18 mouse cellular contexts compared by ENCODE assay signal in the genomic region with DNA sequence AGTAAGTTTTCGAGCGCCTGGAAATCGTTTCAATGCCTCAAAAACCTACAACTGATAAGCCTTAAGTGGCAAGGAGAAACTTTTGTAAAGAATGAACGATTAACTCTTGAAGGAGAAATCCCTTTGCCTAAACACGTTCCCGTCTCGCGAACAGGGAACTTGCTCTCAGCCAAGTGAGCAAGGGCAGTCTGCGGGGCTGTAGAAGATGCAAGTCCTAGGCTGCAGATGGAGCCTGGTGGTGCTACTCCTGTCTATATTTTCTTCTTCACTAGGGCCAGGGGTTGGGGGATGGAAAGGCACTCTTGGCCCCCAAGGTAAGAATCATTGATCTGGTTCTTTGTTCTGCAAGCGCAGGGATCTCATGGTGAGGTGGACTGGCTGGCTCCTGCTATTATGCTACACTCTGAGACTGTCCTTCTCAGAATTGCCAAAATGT.
A peak's percentile ranks its signal among the peaks of the same experiment; 100 is the strongest.
DNase-seq lines count a peak whose midpoint lies in the region; ATAC-seq lines count a peak whose summit lies in the region.
"Had no signal": no experiment of that assay in that cellular context is flagged by ENCODE, and none has a peak within 500 bp of the region (broad histone marks: within the 10 kb centered on the region; RNA-seq: fewer than 3 reads in every experiment).

No protein-coding gene starts in this region.

- H3K27me3 ChIP-seq in hindbrain, embryonic 14.5 days (ENCODE audit: control insufficient read depth, insufficient read depth, low read length), result peaks cover 31% of the 10 kb centered on the region
- peaks cover 48% of the 10 kb centered on the region for H3K27me3 ChIP-seq in hindbrain, embryonic 12.5 days
- peaks cover 52% of the 10 kb centered on the region for H3K27me3 ChIP-seq in midbrain, embryonic 12.5 days
- H3K27me3 ChIP-seq in midbrain, embryonic 13.5 days, result peaks cover 66% of the 10 kb centered on the region
- H3K27me3 ChIP-seq in embryonic facial prominence, embryonic 14.5 days (replicated peaks; ENCODE audit: control insufficient read depth, insufficient read depth, low read length), result peaks cover 75% of the 10 kb centered on the region
- H3K27me3 ChIP-seq in neural tube, embryonic 12.5 days (replicated peaks), result peaks cover 36% of the 10 kb centered on the region

- no peak for ATAC-seq in hindbrain, embryonic 14.5 days (ENCODE audit: low FRiP score)
- ATAC-seq in hindbrain, embryonic 12.5 days (ENCODE audit: low FRiP score), result no peak
- no peak for ATAC-seq in midbrain, embryonic 12.5 days (ENCODE audit: low FRiP score, low read depth)
- ATAC-seq in midbrain, embryonic 13.5 days, result no peak
- ATAC-seq in embryonic facial prominence, embryonic 14.5 days (ENCODE audit: low read depth), result no peak
- no peak for ATAC-seq in neural tube, embryonic 12.5 days (ENCODE audit: low FRiP score, low read depth)
- no peak for ATAC-seq in megakaryocyte progenitor cell, adult 5-6 weeks (replicated peaks; ENCODE audit: poor library complexity)

- no peak overlapping the region for H3K4me2 ChIP-seq in hindbrain, embryonic 14.5 days (replicated peaks)
- H3K4me2 ChIP-seq in hindbrain, embryonic 12.5 days (replicated peaks), result no peak overlapping the region; the same call in 1 of the 2 replicates
- 0 out of 2 replicates have a peak overlapping the region, but pooled peaks have one; percentile 75 for H3K4me2 ChIP-seq in midbrain, embryonic 12.5 days (replicated peaks)
- no peak overlapping the region for H3K4me2 ChIP-seq in midbrain, embryonic 13.5 days (replicated peaks)
- peak overlapping the region; percentile 98; the same call in 1 of the 2 replicates for H3K4me2 ChIP-seq in embryonic facial prominence, embryonic 14.5 days (ENCODE audit: low read depth, low read length)
- 0 out of 2 replicates have a peak overlapping the region, but pooled peaks have one; percentile 0 for H3K4me2 ChIP-seq in neural tube, embryonic 12.5 days (replicated peaks)

- H3K4me1 ChIP-seq in hindbrain, embryonic 14.5 days (replicated peaks; ENCODE audit: control insufficient read depth, insufficient read depth, low read length), result peaks cover 6% of the 10 kb centered on the region; the same call in 1 of the 2 replicates
- H3K4me1 ChIP-seq in hindbrain, embryonic 12.5 days, result peaks cover 13% of the 10 kb centered on the region
- peaks cover 28% of the 10 kb centered on the region for H3K4me1 ChIP-seq in midbrain, embryonic 12.5 days
- H3K4me1 ChIP-seq in midbrain, embryonic 13.5 days (replicated peaks), result peaks cover 28% of the 10 kb centered on the region
- H3K4me1 ChIP-seq in embryonic facial prominence, embryonic 14.5 days (ENCODE audit: control insufficient read depth, insufficient read depth, low read length), result peaks cover 10% of the 10 kb centered on the region; the same call in 1 of the 2 replicates
- H3K4me1 ChIP-seq in neural tube, embryonic 12.5 days, result peaks cover 26% of the 10 kb centered on the region

- no peaks in the 10 kb centered on the region for H3K36me3 ChIP-seq in hindbrain, embryonic 14.5 days (replicated peaks; ENCODE audit: control insufficient read depth, insufficient read depth)
- H3K36me3 ChIP-seq in hindbrain, embryonic 12.5 days, result no peaks in the 10 kb centered on the region
- H3K36me3 ChIP-seq in midbrain, embryonic 12.5 days, result no peaks in the 10 kb centered on the region
- H3K36me3 ChIP-seq in midbrain, embryonic 13.5 days, result no peaks in the 10 kb centered on the region
- H3K36me3 ChIP-seq in embryonic facial prominence, embryonic 14.5 days (ENCODE audit: control insufficient read depth, insufficient read depth, low read length), result no peaks in the 10 kb centered on the region
- H3K36me3 ChIP-seq in neural tube, embryonic 12.5 days, result no peaks in the 10 kb centered on the region
- H3K36me3 ChIP-seq: embryonic facial prominence, embryonic 15.5 days; hindbrain, embryonic 13.5 days; limb, embryonic 12.5 days; neural tube, embryonic 13.5 days had no signal

- H3K9me3 ChIP-seq in hindbrain, embryonic 14.5 days (ENCODE audit: control insufficient read depth, low read length), result no peaks in the 10 kb centered on the region
- H3K9me3 ChIP-seq in hindbrain, embryonic 12.5 days (replicated peaks), result no peaks in the 10 kb centered on the region
- no peaks in the 10 kb centered on the region for H3K9me3 ChIP-seq in midbrain, embryonic 12.5 days
- H3K9me3 ChIP-seq in midbrain, embryonic 13.5 days, result no peaks in the 10 kb centered on the region
- no peaks in the 10 kb centered on the region for H3K9me3 ChIP-seq in embryonic facial prominence, embryonic 14.5 days (ENCODE audit: control insufficient read depth, low read length)
- H3K9me3 ChIP-seq in neural tube, embryonic 12.5 days, result no peaks in the 10 kb centered on the region
- H3K9me3 ChIP-seq: embryonic facial prominence, embryonic 15.5 days; hindbrain, embryonic 13.5 days; limb, embryonic 12.5 days; neural tube, embryonic 13.5 days had no signal

- H3K4me3 ChIP-seq in hindbrain, embryonic 14.5 days (replicated peaks; ENCODE audit: low read length), result no peak overlapping the region
- H3K4me3 ChIP-seq in hindbrain, embryonic 12.5 days, result no peak overlapping the region
- no peak overlapping the region for H3K4me3 ChIP-seq in midbrain, embryonic 12.5 days
- no peak overlapping the region for H3K4me3 ChIP-seq in midbrain, embryonic 13.5 days (replicated peaks)
- H3K4me3 ChIP-seq in embryonic facial prominence, embryonic 14.5 days (ENCODE audit: low read depth, low read length), result 0 out of 2 replicates have a peak overlapping the region, but pooled peaks have one; percentile 69
- no peak overlapping the region for H3K4me3 ChIP-seq in neural tube, embryonic 12.5 days

- no peak overlapping the region for H3K27ac ChIP-seq in hindbrain, embryonic 14.5 days
- H3K27ac ChIP-seq in hindbrain, embryonic 12.5 days, result no peak overlapping the region
- no peak overlapping the region for H3K27ac ChIP-seq in midbrain, embryonic 12.5 days (replicated peaks)
- no peak overlapping the region for H3K27ac ChIP-seq in midbrain, embryonic 13.5 days
- H3K27ac ChIP-seq in embryonic facial prominence, embryonic 14.5 days (replicated peaks; ENCODE audit: low read depth, low read length), result no peak overlapping the region
- no peak overlapping the region for H3K27ac ChIP-seq in neural tube, embryonic 12.5 days
- H3K27ac ChIP-seq: embryonic facial prominence, embryonic 15.5 days; hindbrain, embryonic 13.5 days; limb, embryonic 12.5 days; neural tube, embryonic 13.5 days had no signal

- no peak overlapping the region for H3K9ac ChIP-seq in hindbrain, embryonic 14.5 days
- no peak overlapping the region for H3K9ac ChIP-seq in hindbrain, embryonic 12.5 days
- H3K9ac ChIP-seq in midbrain, embryonic 12.5 days (replicated peaks), result no peak overlapping the region
- no peak overlapping the region for H3K9ac ChIP-seq in midbrain, embryonic 13.5 days (replicated peaks)
- H3K9ac ChIP-seq in embryonic facial prominence, embryonic 14.5 days (ENCODE audit: low read depth, low read length), result no peak overlapping the region
- no peak overlapping the region for H3K9ac ChIP-seq in neural tube, embryonic 12.5 days
- H3K9ac ChIP-seq: embryonic facial prominence, embryonic 15.5 days; hindbrain, embryonic 13.5 days; limb, embryonic 12.5 days; neural tube, embryonic 13.5 days had no signal

- 1% methylated on average over 10 of the region's 10 CpGs for WGBS in hindbrain, embryonic 14.5 days
- 3% methylated on average over 10 of the region's 10 CpGs for WGBS in hindbrain, embryonic 12.5 days
- WGBS in midbrain, embryonic 12.5 days, result under 1% methylated on average over 10 of the region's 10 CpGs
- 1% methylated on average over 10 of the region's 10 CpGs for WGBS in midbrain, embryonic 13.5 days
- 3% methylated on average over 10 of the region's 10 CpGs for WGBS in embryonic facial prominence, embryonic 14.5 days
- WGBS in neural tube, embryonic 12.5 days, result 1% methylated on average over 10 of the region's 10 CpGs

- DNase-seq in hindbrain, embryonic 14.5 days (ENCODE audit: low spot score), result peak; percentile 57
- peak; percentile 30 for DNase-seq in embryonic facial prominence, embryonic 14.5 days (ENCODE audit: low spot score)
- DNase-seq in frontal cortex, postnatal 36 days (ENCODE audit: low spot score in 2 of 2), result no peak
- DNase-seq: adrenal gland, postnatal 10 days; cerebellum, adult 11-12 months; gastrocnemius, postnatal 14 days; layer of hippocampus, adult 9-11 months; lung, postnatal 10 days; right cerebral cortex, postnatal 4 days had no signal

Comparison
In these comparisons a context has a peak if more than half of its experiments do, and no peak if none do; other contexts are left out.
1. H3K4me2 ChIP-seq: peak in midbrain, embryonic 12.5 days (single experiment), embryonic facial prominence, embryonic 14.5 days (single experiment) and neural tube, embryonic 12.5 days (single experiment); none in hindbrain, embryonic 14.5 days (single experiment), hindbrain, embryonic 12.5 days (single experiment) and midbrain, embryonic 13.5 days (single experiment).
2. DNase-seq: peak in hindbrain, embryonic 14.5 days (single experiment) and embryonic facial prominence, embryonic 14.5 days (single experiment); none in frontal cortex, postnatal 36 days (0 of 2).